Mouse (Mus musculus) mouse trophoblast stem cell (cell line): ENCODE results near the gene Lypd9.
"Not testable (repeated sequence)": the region's sequence is repeated elsewhere in the genome, so short reads cannot be mapped to it uniquely, and the experiment has no call there.

Experiments
- in situ Hi-C, 2 experiments: fragments of 300-500 bp; cut with MseI, MboI; formaldehyde crosslinking; loops; 2 replicates in 1 of 2; 3 replicates in 1 of 2; pipeline ENCODE4 v1.15.1; 2025

Gene Lypd9

DNA sequence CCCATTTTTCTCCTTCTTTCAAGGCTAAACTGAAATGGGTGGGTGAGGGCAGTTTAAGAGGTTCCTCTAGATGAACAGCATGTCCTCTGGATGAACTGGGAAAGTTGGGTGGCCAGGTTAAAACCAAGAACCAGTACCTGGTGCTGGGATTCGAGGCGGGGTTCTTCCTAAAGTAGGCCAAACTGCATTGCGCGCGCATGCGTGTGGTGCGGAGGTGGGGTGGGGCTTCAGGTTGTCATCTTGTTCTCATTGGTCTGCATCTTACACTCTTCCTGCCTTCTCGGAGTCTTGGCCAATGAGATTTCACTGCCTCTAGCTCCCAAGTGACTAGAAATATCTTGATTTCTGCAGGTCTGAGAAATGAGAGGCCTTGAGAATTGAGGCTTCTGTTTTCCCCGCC lies at the start of gene Lypd9:
Gene Lypd9, minus strand, starts transcription at position 165 of the 400 bp plus-strand sequence.
- in situ Hi-C loops = no loop called here

DNA sequence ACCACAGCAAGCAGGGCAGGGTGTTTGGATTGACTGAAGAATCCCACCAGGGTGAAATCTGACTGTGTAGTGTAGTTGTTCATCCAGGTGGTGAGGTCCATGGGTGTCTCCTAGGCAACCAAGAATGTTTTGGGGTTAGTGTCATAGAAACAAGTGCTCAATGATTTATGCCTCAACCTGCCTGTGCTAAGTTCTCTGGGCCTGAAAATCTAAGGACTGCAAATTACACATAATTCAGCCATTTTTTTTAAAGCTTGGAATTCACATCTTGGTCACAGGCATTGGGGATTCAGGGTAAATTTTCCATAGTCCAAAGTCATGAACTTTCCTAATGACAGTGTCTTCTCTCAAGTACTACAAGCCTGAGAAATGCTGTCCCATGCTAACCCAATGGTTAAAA lies 49.7 kb upstream of the Lypd9 start, which contains the start of gene Olfr331:
Gene Olfr331, minus strand, starts transcription at position 101 of the 400 bp plus-strand sequence.
- in situ Hi-C loops = not testable (repeated sequence)

DNA sequence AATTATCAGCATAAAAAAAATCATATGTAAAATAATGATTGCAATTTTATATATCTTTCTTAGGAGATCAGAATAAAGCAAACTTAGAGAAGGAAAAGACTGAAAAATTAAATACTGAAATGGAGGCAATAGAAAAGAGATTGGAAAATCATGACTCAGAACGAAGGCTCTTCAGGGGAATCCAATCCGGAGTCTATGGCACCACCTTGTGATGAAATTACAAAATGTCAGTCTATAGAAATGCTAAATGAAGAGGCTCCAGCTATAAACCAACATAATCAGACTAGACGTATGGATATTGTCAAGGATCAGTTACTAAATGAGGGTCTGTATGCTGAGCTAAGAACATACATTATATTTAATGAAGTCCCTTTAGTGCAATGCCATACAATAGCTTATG lies 46.6 kb upstream of the Lypd9 start:
- in situ Hi-C loops = no loop called here

DNA sequence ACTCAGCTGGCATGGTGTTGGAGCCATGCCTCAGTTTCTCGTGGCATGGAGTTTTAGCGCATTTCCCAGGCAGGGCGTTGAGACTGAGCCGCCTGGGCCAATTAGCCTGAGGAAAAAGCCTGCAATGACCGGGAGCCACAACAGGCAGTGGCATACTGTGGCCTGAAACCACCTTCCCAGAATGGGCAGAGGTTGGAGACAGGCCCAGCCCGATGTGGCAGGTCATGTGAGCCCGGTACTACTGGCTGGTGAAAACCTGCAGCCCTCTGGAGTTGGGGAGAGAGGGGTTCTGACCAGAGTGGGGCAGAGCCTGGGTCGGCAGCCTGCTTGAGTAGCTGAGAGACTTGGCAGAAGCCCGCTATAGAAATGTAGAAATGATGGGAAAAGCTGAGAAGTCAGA lies 46.0 kb upstream of the Lypd9 start:
- in situ Hi-C loops = no loop called here

DNA sequence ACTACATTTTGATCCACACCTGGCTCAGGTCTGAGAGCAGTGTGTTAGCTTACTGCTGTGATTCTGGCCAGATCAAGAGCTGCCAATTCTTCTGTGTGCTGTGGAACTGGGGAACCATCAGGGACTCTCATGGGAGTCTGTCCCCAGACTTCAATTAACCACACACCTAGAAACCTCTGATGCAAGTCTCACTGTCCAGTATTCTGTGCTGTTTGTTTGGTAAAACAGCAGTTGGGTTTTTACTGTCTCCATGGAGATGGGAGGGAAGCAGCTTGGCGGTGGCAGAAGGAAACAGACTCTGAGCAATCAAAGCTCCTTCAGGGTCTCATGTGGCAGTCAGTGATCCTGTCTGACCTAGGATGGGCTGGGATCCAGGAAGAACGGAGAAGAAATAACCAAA lies 39.7 kb upstream of the Lypd9 start, which contains the start of gene Olfr332:
Gene Olfr332, minus strand, starts transcription at position 101 of the 400 bp plus-strand sequence.
- in situ Hi-C loops = no loop called here

DNA sequence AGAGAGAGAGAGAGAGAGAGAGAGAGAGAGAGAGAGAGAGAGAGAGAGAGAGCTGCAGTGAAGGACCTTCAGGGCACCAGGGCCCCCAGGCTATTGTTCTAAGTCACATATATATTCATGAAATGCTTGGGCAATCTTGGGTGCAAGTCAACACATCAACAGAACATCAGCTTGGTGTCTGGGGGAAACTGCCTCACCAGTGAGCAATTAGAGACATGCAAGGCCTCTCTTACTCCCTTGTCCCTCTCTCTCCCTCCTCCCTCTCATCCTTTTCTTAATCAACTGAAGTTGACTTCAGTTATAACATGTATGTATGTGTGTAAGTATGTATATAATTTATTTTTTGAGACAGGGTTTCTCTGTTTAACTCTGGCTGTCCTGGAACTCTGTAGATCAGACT lies 9.4 kb upstream of the Lypd9 start, which contains the start of gene Olfr30:
Gene Olfr30, minus strand, starts transcription at position 101 of the 400 bp plus-strand sequence.
- in situ Hi-C loops = no loop called here

DNA sequence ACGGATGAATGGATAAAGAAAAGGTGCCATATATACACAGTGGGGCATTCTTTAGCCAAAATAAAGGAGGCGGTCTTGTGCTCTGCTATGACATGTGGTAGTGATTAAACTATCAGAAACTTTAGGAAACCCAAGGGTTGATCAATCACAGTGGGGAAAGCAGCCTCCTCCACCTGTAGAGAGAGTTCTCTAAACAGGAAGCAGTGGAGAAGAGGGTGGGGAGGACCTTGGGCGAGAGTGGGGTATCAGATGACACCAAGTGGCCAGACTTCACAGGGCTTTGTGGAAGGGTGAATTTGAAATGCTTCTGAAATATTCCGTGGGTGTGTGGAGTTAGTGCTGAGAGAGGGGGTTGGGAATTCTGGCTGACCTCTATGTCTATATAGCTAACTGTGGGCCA lies 869 bp upstream of the Lypd9 start:
- in situ Hi-C loops = no loop called here

DNA sequence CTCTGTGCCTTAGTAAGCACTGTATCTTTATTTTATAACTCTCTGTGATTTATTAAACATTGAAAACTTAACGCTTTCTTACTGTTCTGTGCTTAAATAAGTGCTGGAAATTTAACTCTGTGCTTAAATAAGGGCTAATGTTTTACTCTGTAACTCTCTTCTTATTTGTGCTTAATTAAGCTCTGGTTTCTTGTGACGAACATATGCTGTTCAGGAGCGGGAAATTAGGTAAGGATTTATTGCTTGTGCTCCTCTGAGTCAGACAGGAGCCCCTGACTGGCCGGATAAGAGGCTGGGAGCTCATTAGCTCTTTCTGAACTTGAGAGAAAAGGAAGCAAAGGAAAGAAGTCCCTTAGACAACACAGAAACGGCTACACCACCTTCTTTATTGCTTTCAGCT lies 14.9 kb downstream of the Lypd9 start:
- in situ Hi-C loops = no loop called here

DNA sequence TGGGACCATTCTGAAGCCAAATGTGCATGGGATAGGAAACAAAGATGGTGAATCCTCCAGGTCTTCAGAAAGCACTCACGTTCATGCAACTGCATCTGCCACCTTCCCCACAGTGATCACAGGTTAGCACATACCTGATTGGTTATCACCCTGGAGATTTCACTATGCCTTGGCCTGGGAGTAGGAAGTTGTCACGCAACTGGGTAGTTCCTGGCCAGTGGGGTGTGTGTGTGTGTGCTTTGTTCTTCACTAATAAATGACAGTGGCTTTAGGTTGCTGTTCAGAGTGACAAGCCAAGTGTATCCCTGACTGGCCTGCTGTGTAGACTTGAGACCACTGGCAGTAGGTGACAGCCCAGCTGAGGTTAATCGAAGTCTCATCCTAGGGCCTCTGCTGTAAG lies 20.5 kb downstream of the Lypd9 start, which contains the start of gene Gm12253:
Gene Gm12253, plus strand, starts transcription at position 301 of the 400 bp plus-strand sequence.
- in situ Hi-C loops = no loop called here

DNA sequence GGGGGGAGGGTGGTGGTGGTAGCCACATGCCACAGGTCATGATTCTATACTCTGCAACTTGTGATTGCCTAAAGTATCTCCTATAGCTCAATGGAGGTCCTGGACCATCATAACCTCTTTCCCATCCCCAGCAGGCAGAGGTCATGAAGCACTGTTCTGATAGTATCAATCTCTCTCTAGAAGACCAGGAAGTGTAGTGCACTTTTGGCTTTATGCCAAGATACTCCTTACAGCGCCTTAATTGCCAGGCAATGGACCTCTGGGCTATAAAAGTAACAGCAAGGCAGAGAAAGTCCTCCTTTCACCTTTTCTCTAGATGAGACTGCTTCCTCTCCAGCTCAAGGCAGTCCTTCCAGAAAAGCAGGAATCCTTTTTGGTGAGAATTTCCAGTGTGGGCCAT lies 31.9 kb downstream of the Lypd9 start, which contains the start of gene 1810065E05Rik:
Gene 1810065E05Rik, plus strand, starts transcription at position 297 of the 400 bp plus-strand sequence.
- in situ Hi-C loops = no loop called here

DNA sequence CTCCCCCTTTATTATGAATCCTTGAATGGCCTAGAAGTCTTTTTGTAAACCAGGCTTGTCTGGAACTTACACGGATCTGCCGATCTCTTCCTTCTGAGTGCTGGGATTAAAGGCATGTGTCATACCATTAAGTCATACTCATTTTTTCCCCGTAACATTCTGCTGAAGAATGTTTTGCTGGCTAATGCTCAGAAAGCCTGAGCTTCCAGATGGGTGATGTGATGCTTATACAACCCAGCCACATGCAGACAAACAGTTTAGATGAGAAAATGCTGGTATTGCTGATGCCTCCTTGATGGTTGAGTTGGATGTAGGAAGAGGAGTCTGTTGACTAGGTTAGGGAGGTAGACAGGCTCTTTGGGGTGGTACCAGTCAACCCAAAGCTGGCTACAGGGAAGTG lies 34.4 kb downstream of the Lypd9 start:
- in situ Hi-C loops = no loop called here

DNA sequence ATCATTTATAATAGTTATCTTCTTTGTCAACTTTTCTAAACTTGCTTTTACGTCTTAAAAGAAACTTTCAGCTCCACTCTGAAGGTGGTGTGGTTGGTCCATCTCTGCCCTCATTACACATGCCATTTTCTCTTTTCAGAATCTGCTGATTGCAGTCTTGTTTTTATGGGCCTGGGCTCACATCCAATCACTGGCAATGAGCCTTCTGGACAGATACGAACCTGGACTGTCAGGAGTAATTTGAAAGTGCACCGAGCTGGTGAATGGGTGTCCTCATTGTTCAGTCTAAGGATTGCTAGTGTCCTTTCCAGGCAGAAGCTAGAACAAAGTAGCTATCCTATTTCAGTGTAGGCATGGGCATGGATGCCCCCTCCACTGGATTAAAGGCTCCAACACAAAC lies 44.7 kb downstream of the Lypd9 start:
- in situ Hi-C loops = no loop called here

DNA sequence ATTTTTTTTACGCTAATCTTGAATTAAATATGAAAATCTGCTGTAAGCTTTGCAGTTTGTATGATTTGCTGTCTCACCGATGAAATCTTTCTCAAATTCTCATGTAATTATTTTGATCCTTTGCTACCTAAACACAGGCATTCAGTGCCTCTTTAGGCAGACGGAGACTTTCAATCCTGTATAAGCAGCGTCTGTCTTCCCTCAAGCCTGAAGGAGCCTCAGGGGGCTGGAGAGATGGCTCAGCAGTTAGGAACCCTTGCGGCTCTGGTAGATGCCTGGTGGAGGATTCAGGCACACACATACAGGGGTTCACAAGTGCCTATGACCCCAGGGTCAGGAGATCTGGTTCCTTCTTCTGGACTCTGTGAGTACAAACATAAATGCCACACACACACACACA lies 52.1 kb downstream of the Lypd9 start:
- in situ Hi-C loops = no loop called here

DNA sequence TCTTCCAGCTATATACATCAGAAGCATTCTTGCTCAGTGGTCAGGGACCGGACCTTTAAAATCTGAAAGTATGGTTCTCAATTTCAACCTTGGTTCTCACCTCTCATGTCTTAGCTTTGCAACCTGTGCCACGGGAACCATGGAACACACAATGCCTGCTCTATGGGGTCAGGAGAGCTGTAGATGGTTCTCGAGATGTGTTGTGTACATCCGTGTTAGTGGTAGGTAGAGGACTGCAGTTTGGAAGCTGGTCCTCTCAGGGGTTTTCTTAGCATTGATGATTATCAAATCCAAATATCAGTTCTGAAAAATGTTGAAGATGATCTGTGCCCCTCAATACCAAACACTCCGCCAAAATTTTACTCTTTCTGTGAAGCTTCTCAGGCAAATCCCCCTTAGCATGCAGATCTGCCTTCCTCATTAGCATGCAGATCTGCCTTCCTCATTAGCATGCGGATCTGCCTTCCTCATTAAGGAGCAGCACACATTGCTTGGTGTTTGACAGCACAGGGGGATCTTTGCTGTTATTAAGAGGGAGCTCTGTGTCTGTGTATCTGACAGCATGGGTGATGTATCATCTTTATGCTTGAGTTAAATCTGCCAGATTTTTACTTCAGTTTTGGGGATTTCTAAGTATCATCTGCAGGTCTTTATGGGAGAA lies 52.6 kb downstream of the Lypd9 start:
- in situ Hi-C loops = no loop called here
